Mouse (Mus musculus): ENCODE measurements at regions not wholly inside any gene's neighbourhood (a gene's known extent, or its start where the extent isn't known, plus 50 kb on each side); places are given as distances from the start of the nearest gene placed in this dataset.
A peak's percentile ranks its signal among the peaks of the same experiment; 100 is the strongest.

GRCm38 (mm10) chrX:142554161-142554560 lies 127.0 kb upstream of the Tmem164 start:
- 9% methylated on average over 5 of the region's 5 CpGs for WGBS (ENCODE audit: insufficient replicate concordance)
- ATAC-seq = no peak

GRCm38 (mm10) chrX:142557496-142557895 lies 123.7 kb upstream of the Tmem164 start:
- ATAC-seq = no peak
- H3K9me3 ChIP-seq (replicated peaks) = no peaks in the 10 kb centered on the region
- H3K9ac ChIP-seq = no peak overlapping the region
- H3K36me3 ChIP-seq = no peaks in the 10 kb centered on the region
- H3K27ac ChIP-seq = no peak overlapping the region
- H3K4me1 ChIP-seq = peaks cover 19% of the 10 kb centered on the region
- peaks cover 4% of the 10 kb centered on the region; the same call in 1 of the 2 replicates for H3K27me3 ChIP-seq (replicated peaks)
- whole genome bisulfite sequencing (ENCODE audit: insufficient replicate concordance) = 74% methylated on average over 5 of the region's 5 CpGs
- no peak overlapping the region for H3K4me2 ChIP-seq
- H3K4me3 ChIP-seq = no peak overlapping the region

More at GRCm38 (mm10) chrX:142554161-142554560, 127.0 kb upstream of the Tmem164 start:
- Histone ChIP-seq H3K36me3 (no peaks in the 10 kb centered on the region), H3K27me3 (replicated peaks) (peaks cover 9% of the 10 kb centered on the region; the same call in 1 of the 2 replicates), H3K27ac (no peak overlapping the region), H3K4me2 (no peak overlapping the region), H3K9ac (no peak overlapping the region), H3K4me3 (no peak overlapping the region), H3K4me1 (no peaks in the 10 kb centered on the region), H3K9me3 (replicated peaks) (no peaks in the 10 kb centered on the region)

DNA sequence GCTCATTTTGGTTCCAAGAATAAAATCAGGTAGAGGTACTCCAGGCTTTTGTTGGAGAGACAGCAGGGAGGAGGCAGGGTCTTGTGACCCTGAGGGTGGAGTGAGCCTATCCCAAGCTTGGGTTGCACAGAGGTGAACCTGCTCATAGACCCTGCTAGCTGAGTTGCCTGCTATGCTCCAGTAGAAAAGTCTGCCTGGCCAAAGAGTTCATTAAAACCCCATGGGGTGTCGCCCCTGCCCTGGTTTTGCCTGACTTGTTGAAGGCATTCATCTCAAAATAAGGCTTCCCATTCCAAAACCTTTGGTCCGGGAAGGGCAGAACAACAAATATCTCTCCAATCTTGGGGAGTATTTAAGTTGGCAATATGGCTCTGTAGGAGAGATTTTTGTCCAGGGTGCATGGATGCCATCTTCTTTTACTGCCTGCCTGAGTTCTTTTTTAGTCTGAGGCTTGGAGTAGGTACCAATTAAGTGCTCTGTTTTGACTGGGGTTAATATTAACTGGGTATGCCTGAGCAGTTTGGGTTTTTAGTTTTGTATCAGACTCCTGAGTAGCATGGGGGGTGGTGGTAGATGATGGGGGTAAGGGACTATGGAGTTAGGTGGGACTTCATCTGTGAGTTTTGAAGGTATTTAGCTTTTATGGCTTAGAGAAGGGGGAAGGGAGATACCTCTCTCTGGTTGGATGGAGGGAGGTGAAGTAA lies 120.8 kb upstream of the Tmem164 start:
- WGBS (ENCODE audit: insufficient replicate concordance) = 73% methylated on average over 2 of the region's 2 CpGs
- Histone ChIP-seq H3K27me3 (replicated peaks) (peaks cover 4% of the 10 kb centered on the region; the same call in 1 of the 2 replicates), H3K4me3 (no peak overlapping the region), H3K4me1 (peaks cover 19% of the 10 kb centered on the region), H3K9ac (no peak overlapping the region), H3K4me2 (no peak overlapping the region), H3K36me3 (no peaks in the 10 kb centered on the region), H3K27ac (no peak overlapping the region), H3K9me3 (replicated peaks) (no peaks in the 10 kb centered on the region)
- ATAC-seq = no peak

DNA sequence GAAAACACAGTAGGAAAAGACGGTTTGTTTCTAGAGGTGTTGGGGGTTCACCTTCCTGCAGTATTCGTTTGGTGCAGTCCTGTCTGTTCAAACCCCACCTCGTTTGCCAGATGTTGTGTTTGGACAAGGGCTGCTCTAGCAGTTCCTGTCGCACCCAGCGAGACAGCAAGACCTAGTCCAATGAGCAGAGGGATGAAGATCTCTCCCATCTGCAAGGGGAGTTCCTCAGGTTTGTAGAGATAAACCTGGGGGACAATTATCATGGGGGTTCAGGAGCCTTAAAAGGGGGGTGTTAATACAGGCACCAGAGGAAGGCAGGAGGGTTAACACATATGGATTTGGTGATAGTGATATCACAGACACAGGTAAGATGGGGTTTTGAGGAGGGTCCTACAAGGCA lies 119.4 kb upstream of the Tmem164 start:
- H3K4me2 ChIP-seq = no peak overlapping the region
- H3K4me1 ChIP-seq = peaks cover 19% of the 10 kb centered on the region
- H3K27ac ChIP-seq = no peak overlapping the region
- no peak overlapping the region for H3K4me3 ChIP-seq
- no peak overlapping the region for H3K9ac ChIP-seq
- 30% methylated on average over 5 of the region's 5 CpGs for WGBS (ENCODE audit: insufficient replicate concordance)
- H3K9me3 ChIP-seq (replicated peaks) = no peaks in the 10 kb centered on the region
- peak; percentile 68 for ATAC-seq
- H3K36me3 ChIP-seq = no peaks in the 10 kb centered on the region
- H3K27me3 ChIP-seq (replicated peaks) = peaks cover 4% of the 10 kb centered on the region; the same call in 1 of the 2 replicates

GRCm38 (mm10) chrX:142564186-142564585 lies 117.0 kb upstream of the Tmem164 start:
- WGBS (ENCODE audit: insufficient replicate concordance) = 77% methylated on average over 9 of the region's 9 CpGs
- H3K9me3 ChIP-seq (replicated peaks) = no peaks in the 10 kb centered on the region
- ATAC-seq = no peak
- H3K4me1 ChIP-seq = peaks cover 19% of the 10 kb centered on the region
- H3K36me3 ChIP-seq = no peaks in the 10 kb centered on the region
- H3K27ac ChIP-seq = no peak overlapping the region
- H3K4me2 ChIP-seq = no peak overlapping the region
- H3K9ac ChIP-seq = no peak overlapping the region
- H3K27me3 ChIP-seq (replicated peaks) = peaks cover 4% of the 10 kb centered on the region; the same call in 1 of the 2 replicates
- no peak overlapping the region for H3K4me3 ChIP-seq

DNA sequence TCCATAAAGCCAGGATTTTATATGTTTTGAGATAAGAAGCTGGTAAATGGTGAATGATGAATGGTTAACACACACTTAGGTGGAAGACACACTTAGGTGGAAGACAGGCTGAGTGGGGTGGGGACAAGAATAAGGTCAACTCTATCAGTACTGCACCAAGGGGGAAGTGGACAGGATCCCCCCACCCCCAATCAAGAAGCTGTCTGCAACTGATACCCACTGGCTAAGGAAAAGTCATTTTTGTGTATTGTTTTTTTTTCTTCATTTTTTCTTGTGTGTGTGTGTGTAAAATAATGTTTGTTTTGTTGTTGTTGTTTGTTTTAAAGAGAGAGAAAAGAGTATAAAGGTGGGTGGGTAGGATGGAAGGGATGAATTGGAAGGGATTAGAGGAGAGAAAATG lies 109.4 kb upstream of the Tmem164 start:
- Histone ChIP-seq H3K4me3 (no peak overlapping the region), H3K4me1 (peaks cover 20% of the 10 kb centered on the region), H3K36me3 (no peaks in the 10 kb centered on the region), H3K9me3 (replicated peaks) (no peaks in the 10 kb centered on the region), H3K27ac (no peak overlapping the region), H3K4me2 (no peak overlapping the region), H3K27me3 (replicated peaks) (peaks cover 4% of the 10 kb centered on the region; the same call in 1 of the 2 replicates), H3K9ac (no peak overlapping the region)
- no peak for ATAC-seq

DNA sequence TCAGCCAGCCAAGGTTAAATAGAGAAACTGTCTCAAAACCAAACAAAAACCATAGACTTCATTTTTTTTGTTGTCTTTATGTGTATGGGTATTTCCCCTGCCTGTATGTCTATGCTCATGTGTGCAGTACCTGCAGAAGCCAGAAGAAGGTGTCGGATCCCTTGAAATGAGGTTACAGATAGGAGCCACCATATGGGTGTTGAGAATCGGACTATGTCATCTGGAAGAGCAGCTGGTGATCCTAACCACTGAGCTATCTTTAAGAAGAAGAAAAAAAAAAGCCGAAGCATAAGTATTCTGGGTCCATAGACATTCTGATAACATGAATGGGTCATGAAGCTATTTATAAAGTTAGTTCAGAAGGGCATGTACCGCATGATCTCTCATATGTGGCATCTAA lies 107.2 kb upstream of the Tmem164 start:
- peaks cover 3% of the 10 kb centered on the region; the same call in 1 of the 2 replicates for H3K27me3 ChIP-seq (replicated peaks)
- H3K9ac ChIP-seq = no peak overlapping the region
- no peaks in the 10 kb centered on the region for H3K36me3 ChIP-seq
- H3K4me3 ChIP-seq = no peak overlapping the region
- H3K4me2 ChIP-seq = no peak overlapping the region
- no peak overlapping the region for H3K27ac ChIP-seq
- no peak for ATAC-seq
- WGBS (ENCODE audit: insufficient replicate concordance) = 64% methylated on average over 4 of the region's 4 CpGs
- H3K9me3 ChIP-seq (replicated peaks) = no peaks in the 10 kb centered on the region
- H3K4me1 ChIP-seq = peaks cover 34% of the 10 kb centered on the region

DNA sequence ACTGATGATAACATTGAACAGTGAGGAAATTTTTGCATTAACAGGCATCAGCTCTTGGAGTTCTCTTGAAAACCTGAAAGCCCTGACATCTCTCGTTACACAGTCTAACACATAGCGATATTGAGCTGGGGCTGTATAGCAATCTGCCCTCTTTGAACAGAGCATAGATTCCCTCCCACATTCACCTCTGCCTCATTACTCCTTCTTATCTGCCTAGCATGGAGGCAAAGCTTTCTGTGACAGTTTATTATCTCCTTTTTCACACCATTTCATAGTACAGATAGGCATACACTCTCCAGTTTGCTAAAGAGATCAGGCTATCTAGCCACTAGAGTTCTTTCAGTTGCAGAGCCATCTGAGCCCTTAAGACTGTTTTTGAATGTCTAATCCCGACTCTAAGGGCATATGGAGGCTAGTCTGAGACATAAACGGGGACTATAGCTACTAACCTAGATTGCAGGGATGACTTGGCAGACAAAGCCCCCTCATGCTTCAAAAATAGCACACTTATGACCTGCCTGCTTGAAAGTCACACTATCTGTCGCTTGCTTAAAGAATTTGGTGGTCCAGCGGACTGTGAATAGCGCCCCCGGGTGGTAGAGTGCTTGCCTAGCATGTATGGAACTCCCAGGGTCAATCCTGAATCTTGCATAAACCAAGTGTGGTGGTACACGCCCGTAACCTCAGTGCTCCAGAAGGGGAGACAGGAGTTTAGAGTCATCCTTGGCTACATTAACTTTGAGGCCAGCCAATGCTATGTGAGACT lies 106.1 kb upstream of the Tmem164 start:
- H3K27me3 ChIP-seq (replicated peaks) = peaks cover 3% of the 10 kb centered on the region; the same call in 1 of the 2 replicates
- ATAC-seq = peak; percentile 83
- no peaks in the 10 kb centered on the region for H3K36me3 ChIP-seq
- peak overlapping the region; percentile 60; the same call in 1 of the 2 replicates for H3K27ac ChIP-seq
- no peaks in the 10 kb centered on the region for H3K9me3 ChIP-seq (replicated peaks)
- H3K9ac ChIP-seq = no peak overlapping the region
- peak overlapping the region; percentile 28; the same call in 1 of the 2 replicates for H3K4me2 ChIP-seq
- H3K4me3 ChIP-seq = no peak overlapping the region
- WGBS (ENCODE audit: insufficient replicate concordance) = 23% methylated on average over 10 of the region's 10 CpGs
- H3K4me1 ChIP-seq = peaks cover 34% of the 10 kb centered on the region

DNA sequence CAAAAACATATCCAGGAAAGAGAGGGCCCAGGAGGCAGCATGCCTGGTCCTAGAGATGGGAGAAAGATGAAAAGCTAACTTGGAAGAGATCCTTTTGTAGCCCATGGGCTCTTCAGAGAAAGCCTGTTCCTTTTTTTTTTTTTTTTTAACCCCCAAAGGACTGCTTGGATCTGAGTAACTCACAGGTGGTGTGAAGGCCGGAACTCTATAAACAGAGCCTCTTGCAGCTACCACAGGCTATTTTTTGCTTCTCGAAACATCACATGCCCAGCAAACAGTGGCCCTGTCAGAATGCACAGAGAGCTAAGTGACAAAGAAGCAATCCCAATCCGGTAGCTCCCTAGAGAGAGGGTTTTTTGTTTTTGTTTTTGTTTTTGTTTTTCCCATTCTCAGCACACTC lies 105.1 kb upstream of the Tmem164 start:
- no peak for ATAC-seq
- Histone ChIP-seq H3K4me2 (no peak overlapping the region), H3K27me3 (replicated peaks) (peaks cover 3% of the 10 kb centered on the region; the same call in 1 of the 2 replicates), H3K9me3 (replicated peaks) (no peaks in the 10 kb centered on the region), H3K4me3 (no peak overlapping the region), H3K27ac (0 out of 2 replicates have a peak overlapping the region, but pooled peaks have one; percentile 36), H3K36me3 (no peaks in the 10 kb centered on the region), H3K9ac (no peak overlapping the region), H3K4me1 (peaks cover 34% of the 10 kb centered on the region)
- WGBS (ENCODE audit: insufficient replicate concordance) = 58% methylated on average over 3 of the region's 3 CpGs

DNA sequence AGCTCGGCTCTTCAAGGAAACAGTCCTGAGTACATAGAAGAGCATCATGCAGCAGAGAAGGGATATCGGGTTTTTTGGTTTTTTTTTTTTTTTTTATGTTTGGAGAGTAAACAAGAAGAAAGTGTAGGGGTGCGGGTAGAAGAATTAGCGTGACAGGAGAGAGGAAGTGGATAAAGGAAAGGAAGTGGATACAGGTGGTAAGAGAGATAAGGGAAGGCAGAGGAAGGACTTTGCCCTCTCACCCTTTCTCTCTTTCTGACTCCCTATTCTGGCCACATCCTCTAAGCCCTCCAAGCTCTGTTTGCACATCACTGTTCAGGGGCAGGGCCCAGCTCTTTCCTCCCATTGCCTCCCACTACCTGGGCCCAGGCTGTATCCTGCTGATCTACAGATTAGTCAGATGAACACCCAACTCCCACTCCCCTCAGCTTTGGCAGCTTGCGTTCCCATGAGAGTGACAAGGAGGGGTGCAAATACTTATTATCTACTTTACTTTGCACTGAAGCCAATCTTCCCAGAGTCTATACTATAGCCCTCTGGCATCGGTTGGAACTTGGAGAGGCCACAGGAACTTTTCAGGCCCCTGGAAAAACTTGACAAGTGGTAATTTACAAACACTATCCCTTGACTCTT lies 103.6 kb upstream of the Tmem164 start:
- Histone ChIP-seq H3K4me3 (no peak overlapping the region), H3K9ac (no peak overlapping the region), H3K9me3 (replicated peaks) (no peaks in the 10 kb centered on the region), H3K4me1 (peaks cover 34% of the 10 kb centered on the region), H3K4me2 (0 out of 2 replicates have a peak overlapping the region, but pooled peaks have one; percentile 20), H3K27me3 (replicated peaks) (peaks cover 3% of the 10 kb centered on the region), H3K27ac (peak overlapping the region; percentile 18; the same call in 1 of the 2 replicates), H3K36me3 (no peaks in the 10 kb centered on the region)
- peak; percentile 60 for ATAC-seq
- WGBS (ENCODE audit: insufficient replicate concordance) = 25% methylated on average over 4 of the region's 6 CpGs

GRCm38 (mm10) chrX:142585281-142585680 lies 95.9 kb upstream of the Tmem164 start:
- WGBS (ENCODE audit: insufficient replicate concordance) = 29% methylated on average over 2 of the region's 2 CpGs
- ATAC-seq = no peak

GRCm38 (mm10) chrX:142599377-142599776 lies 81.8 kb upstream of the Tmem164 start:
- Histone ChIP-seq H3K36me3 (no peaks in the 10 kb centered on the region), H3K9ac (no peak overlapping the region), H3K9me3 (replicated peaks) (no peaks in the 10 kb centered on the region), H3K4me2 (no peak overlapping the region), H3K4me3 (no peak overlapping the region), H3K27me3 (replicated peaks) (no peaks in the 10 kb centered on the region), H3K27ac (no peak overlapping the region), H3K4me1 (no peaks in the 10 kb centered on the region)
- no peak for ATAC-seq
- WGBS (ENCODE audit: insufficient replicate concordance) = 72% methylated on average over 2 of the region's 2 CpGs

More at GRCm38 (mm10) chrX:142585281-142585680, 95.9 kb upstream of the Tmem164 start:
- Histone ChIP-seq H3K4me2 (no peak overlapping the region), H3K27me3 (replicated peaks) (peaks cover 6% of the 10 kb centered on the region; the same call in 1 of the 2 replicates), H3K4me1 (no peaks in the 10 kb centered on the region), H3K27ac (no peak overlapping the region), H3K36me3 (no peaks in the 10 kb centered on the region), H3K9ac (no peak overlapping the region), H3K4me3 (no peak overlapping the region), H3K9me3 (replicated peaks) (no peaks in the 10 kb centered on the region)

Data from liver, embryonic 12.5 days (tissue).